Mouse (Mus musculus) c-Kit-positive CD71-negative TER-119-negative erythroid progenitor cells, embryonic 14.5 days (primary cell): ENCODE measurements around the gene Gm13693.
"Not testable (repeated sequence)": the region's sequence is repeated elsewhere in the genome, so short reads cannot be mapped to it uniquely, and the experiment has no call there.

Source experiments
- DNase-seq: peaks from one replicate; pipeline ENCODE4 v3.0.0-alpha.2; 2013; ENCODE audit warnings: low read depth

Gm13693 gene

GRCm38 (mm10) chr2:83961203-83961602 is at the start of gene Gm13693:
Gm13693 (plus strand) TSS chr2:83961503.
- not testable (repeated sequence) for DNase-seq

- DNase-seq = peak; percentile 25
Measured at GRCm38 (mm10) chr2:83929478-83930088, 31.7 kb upstream of the Gm13693 start.

DNA sequence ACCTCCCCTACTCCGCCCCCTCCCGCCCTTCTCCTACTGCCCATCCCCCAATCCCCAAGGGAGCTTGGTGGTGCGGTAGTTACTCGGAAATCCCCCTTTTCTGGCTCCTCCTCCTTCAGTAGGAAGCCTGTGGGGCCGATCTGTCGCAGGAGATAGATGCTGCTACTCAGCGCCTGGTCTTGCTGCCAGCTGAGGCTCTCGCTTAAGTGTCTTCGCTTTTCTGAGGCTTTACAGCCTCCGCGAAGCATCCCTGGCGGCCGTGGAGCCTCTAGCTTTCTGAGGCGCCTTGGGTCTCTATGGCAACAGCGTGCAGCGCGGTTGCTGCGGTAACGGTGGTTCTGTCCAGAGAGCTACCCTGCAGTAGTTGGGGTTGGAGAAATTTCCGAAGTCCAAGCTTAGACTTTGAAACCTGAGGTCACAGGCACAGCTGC is 20.4 kb upstream of the Gm13693 start, which contains the start of gene Zswim2:
Gene Zswim2, minus strand, starts transcription at position 298 of the 431 bp plus-strand sequence.
- peak; percentile 32 for DNase-seq

- DNase-seq = no peak
Measured at GRCm38 (mm10) chr2:83941378-83941777, 19.9 kb upstream of the Gm13693 start.

- DNase-seq = no peak
Measured at GRCm38 (mm10) chr2:83941792-83942191, 19.5 kb upstream of the Gm13693 start.

DNA sequence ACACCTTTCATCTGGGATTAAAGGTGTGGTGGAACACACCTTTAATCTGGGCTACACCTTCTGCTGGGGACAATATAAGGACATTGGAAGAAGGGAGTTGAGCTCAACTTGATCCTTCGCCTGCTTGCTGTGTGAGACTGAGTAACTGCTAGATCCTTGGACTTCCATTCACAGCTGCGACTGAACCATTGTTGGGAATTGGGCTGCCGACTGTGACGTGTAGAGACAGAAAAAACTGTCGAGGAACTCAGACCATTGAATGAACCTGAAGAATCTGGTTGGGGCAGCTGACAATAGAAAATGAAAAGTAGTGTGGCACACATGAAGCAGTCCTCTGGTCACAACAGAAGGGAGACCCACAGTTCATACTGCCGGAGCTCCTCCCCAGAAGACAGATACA is 5.9 kb upstream of the Gm13693 start, which contains the start of gene Gm13698:
Gene Gm13698, plus strand, starts transcription at position 301 of the 400 bp plus-strand sequence.
- not testable (repeated sequence) for DNase-seq

DNA sequence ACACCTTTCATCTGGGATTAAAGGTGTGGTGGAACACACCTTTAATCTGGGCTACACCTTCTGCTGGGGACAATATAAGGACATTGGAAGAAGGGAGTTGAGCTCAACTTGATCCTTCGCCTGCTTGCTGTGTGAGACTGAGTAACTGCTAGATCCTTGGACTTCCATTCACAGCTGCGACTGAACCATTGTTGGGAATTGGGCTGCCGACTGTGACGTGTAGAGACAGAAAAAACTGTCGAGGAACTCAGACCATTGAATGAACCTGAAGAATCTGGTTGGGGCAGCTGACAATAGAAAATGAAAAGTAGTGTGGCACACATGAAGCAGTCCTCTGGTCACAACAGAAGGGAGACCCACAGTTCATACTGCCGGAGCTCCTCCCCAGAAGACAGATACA is 5.7 kb downstream of the Gm13693 start, which contains the start of gene Gm13695:
Gene Gm13695, plus strand, starts transcription at position 301 of the 400 bp plus-strand sequence.
- not testable (repeated sequence) for DNase-seq

- DNase-seq = not testable (repeated sequence)
Measured at GRCm38 (mm10) chr2:83972823-83973222, 11.5 kb downstream of the Gm13693 start, which contains the start of gene Gm13696. Gm13696 (plus strand) TSS chr2:83973123.

- not testable (repeated sequence) for DNase-seq
Measured at GRCm38 (mm10) chr2:83978633-83979032, 17.3 kb downstream of the Gm13693 start, which contains the start of gene Gm13694. Gm13694 (plus strand) TSS chr2:83978933.

GRCm38 (mm10) chr2:83984443-83984842 is 23.1 kb downstream of the Gm13693 start, which contains the start of gene Gm13697:
Gm13697 (plus strand) TSS chr2:83984743.
- not testable (repeated sequence) for DNase-seq

DNA sequence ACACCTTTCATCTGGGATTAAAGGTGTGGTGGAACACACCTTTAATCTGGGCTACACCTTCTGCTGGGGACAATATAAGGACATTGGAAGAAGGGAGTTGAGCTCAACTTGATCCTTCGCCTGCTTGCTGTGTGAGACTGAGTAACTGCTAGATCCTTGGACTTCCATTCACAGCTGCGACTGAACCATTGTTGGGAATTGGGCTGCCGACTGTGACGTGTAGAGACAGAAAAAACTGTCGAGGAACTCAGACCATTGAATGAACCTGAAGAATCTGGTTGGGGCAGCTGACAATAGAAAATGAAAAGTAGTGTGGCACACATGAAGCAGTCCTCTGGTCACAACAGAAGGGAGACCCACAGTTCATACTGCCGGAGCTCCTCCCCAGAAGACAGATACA is 28.9 kb downstream of the Gm13693 start, which contains the start of gene Gm13691:
Gene Gm13691, plus strand, starts transcription at position 301 of the 400 bp plus-strand sequence.
- not testable (repeated sequence) for DNase-seq

DNA sequence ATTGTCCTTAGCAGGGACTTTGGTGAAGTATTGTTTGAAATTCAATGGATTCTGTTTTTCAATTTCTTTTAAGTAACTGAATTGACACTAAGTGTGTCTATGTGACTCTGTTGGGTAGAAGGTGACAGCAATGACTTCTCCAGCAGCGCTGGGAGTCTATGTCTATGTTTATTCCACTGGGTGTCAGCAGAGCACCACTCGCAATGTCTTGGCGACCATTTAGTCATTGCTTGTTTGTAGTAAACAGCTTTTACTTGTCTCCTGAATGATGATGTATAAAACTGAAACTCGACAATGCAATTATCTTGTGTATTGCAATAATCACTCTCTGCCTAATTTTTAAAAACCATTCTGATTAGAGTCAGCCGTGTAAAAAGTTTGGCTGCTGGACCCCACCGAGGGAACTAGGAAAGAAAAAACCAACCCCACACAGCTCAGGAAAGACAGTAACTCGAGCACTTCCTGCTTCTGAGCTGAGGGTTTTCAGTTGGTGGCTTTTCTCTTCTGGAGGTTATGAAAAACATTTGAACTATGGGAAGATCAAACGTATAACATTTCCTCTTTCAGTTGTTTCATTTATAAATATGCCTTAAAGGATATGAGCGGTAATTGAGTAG is 32.4 kb downstream of the Gm13693 start:
- DNase-seq = peak; percentile 30

DNA sequence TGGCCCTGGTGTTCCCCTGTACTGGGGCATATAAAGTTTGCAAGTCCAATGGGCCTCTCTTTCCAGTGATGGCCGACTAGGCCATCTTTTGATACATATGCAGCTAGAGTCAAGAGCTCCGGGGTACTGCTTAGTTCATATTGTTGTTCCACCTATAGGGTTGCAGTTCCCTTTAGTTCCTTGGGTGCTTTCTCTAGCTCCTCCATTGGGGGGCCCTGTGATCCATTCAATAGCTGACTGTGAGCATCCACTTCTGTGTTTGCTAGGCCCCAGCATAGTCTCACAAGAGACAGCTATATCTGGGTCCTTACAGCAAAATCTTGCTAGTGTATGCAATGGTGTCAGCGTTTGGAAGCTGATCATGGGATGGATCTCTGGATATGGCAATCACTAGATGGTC is 33.2 kb downstream of the Gm13693 start:
- not testable (repeated sequence) for DNase-seq

GRCm38 (mm10) chr2:84008913-84009312 is 47.6 kb downstream of the Gm13693 start:
- no peak for DNase-seq

DNA sequence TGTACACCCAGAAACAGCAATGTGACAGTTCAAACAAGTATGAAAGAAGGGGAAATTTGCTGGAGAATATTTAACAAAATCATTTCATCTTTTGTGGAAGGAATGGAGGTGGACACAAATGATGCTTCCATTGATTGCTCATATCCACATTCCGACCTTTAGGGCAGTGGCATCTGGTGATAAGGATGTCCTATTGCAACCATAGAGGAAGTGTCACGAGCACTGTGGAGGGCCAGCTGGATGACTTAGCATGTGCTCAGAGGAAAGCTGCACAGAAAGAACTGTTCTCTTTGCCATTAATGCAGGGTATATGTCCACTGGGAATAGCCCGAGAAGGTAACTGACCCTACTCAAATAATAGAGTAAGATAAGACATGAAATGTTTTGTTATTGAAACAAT is 48.5 kb downstream of the Gm13693 start:
- no peak for DNase-seq
